Mouse (Mus musculus): ENCODE data around the gene Lats2. TPM values are rescaled to one million over a fixed set of nuclear protein-coding genes. Genes with fewer than 3 reads are reported as not detected.

Lats2 gene
- polyA plus RNA-seq (2016; fragmentation: Nextera tagmentation; extraction: Ambion mirVana) = 6.6 and 7.3 TPM in 2 replicates

- no peaks in the 10 kb centered on the region for H3K9me3 ChIP-seq (replicated peaks)
- H3K36me3 ChIP-seq = no peaks in the 10 kb centered on the region
- H3K27me3 ChIP-seq (replicated peaks) = no peaks in the 10 kb centered on the region; the same call in 1 of the 2 replicates
- 0 out of 2 replicates have a peak within 1 kb of the TSS, but pooled peaks have one; percentile 10 for H3K9ac ChIP-seq
- ATAC-seq = no peak
- peaks cover 46% of the 10 kb centered on the region for H3K4me1 ChIP-seq
- H3K4me3 ChIP-seq = no peak within 1 kb of the TSS
- WGBS (ENCODE audit: insufficient replicate concordance) = 79% methylated on average over 4 of the region's 4 CpGs
- H3K27ac ChIP-seq = no peak within 1 kb of the TSS
- H3K4me2 ChIP-seq = no peak within 1 kb of the TSS
Observed at GRCm38 (mm10) chr14:57758237-57758636, at the start of gene Lats2. Gene Lats2, minus strand, starts transcription at chr14:57758388.

- Histone ChIP-seq H3K27ac (no peak overlapping the region), H3K9ac (no peak overlapping the region), H3K36me3 (peaks cover 88% of the 10 kb centered on the region), H3K4me2 (no peak overlapping the region), H3K27me3 (replicated peaks) (no peaks in the 10 kb centered on the region), H3K4me1 (peaks cover 23% of the 10 kb centered on the region), H3K4me3 (no peak overlapping the region), H3K9me3 (replicated peaks) (no peaks in the 10 kb centered on the region)
- WGBS (ENCODE audit: insufficient replicate concordance) = 78% methylated on average over 4 of the region's 4 CpGs
- no peak for ATAC-seq
Observed at GRCm38 (mm10) chr14:57803731-57804130, 45.5 kb upstream of the Lats2 start.

- peak within 1 kb of the TSS; percentile 80 for H3K4me3 ChIP-seq
- no peaks in the 10 kb centered on the region for H3K27me3 ChIP-seq (replicated peaks)
- peak; percentile 95 for ATAC-seq
- peak within 1 kb of the TSS; percentile 92 for H3K4me2 ChIP-seq
- H3K4me1 ChIP-seq = peaks cover 31% of the 10 kb centered on the region
- no peaks in the 10 kb centered on the region for H3K9me3 ChIP-seq (replicated peaks)
- peak within 1 kb of the TSS; percentile 88 for H3K9ac ChIP-seq
- peak within 1 kb of the TSS; percentile 74 for H3K27ac ChIP-seq
- H3K36me3 ChIP-seq = peaks cover 35% of the 10 kb centered on the region
- WGBS (ENCODE audit: insufficient replicate concordance) = under 1% methylated on average over 99 of the region's 99 CpGs
Observed at GRCm38 (mm10) chr14:57797991-57798931, 40.1 kb upstream of the Lats2 start, which contains the start of gene Sap18. Gene Sap18, plus strand, starts transcription at chr14:57798180.

GRCm38 (mm10) chr14:57797551-57797950 is 39.4 kb upstream of the Lats2 start:
- ATAC-seq = peak; percentile 8
- H3K4me3 ChIP-seq = peak overlapping the region; percentile 80
- peak overlapping the region; percentile 62 for H3K9ac ChIP-seq
- no peaks in the 10 kb centered on the region for H3K27me3 ChIP-seq (replicated peaks)
- H3K9me3 ChIP-seq (replicated peaks) = no peaks in the 10 kb centered on the region
- peak overlapping the region; percentile 74 for H3K27ac ChIP-seq
- H3K36me3 ChIP-seq = peaks cover 28% of the 10 kb centered on the region
- peaks cover 31% of the 10 kb centered on the region for H3K4me1 ChIP-seq
- H3K4me2 ChIP-seq = peak overlapping the region; percentile 92
- WGBS (ENCODE audit: insufficient replicate concordance) = 7% methylated on average over 7 of the region's 7 CpGs

GRCm38 (mm10) chr14:57791171-57791570 is 33.0 kb upstream of the Lats2 start:
- Histone ChIP-seq H3K9ac (no peak overlapping the region), H3K4me1 (no peaks in the 10 kb centered on the region), H3K36me3 (no peaks in the 10 kb centered on the region), H3K27ac (no peak overlapping the region), H3K9me3 (replicated peaks) (no peaks in the 10 kb centered on the region), H3K27me3 (replicated peaks) (no peaks in the 10 kb centered on the region), H3K4me3 (no peak overlapping the region), H3K4me2 (no peak overlapping the region)
- WGBS (ENCODE audit: insufficient replicate concordance) = 67% methylated on average over 4 of the region's 4 CpGs
- ATAC-seq = no peak

- Histone ChIP-seq H3K4me1 (no peaks in the 10 kb centered on the region), H3K4me2 (no peak overlapping the region), H3K36me3 (no peaks in the 10 kb centered on the region), H3K27me3 (replicated peaks) (no peaks in the 10 kb centered on the region; the same call in 1 of the 2 replicates), H3K9ac (no peak overlapping the region), H3K27ac (no peak overlapping the region), H3K4me3 (no peak overlapping the region), H3K9me3 (replicated peaks) (no peaks in the 10 kb centered on the region)
- 78% methylated on average over 9 of the region's 9 CpGs for WGBS (ENCODE audit: insufficient replicate concordance)
- no peak for ATAC-seq
Observed at GRCm38 (mm10) chr14:57789759-57790158, 31.6 kb upstream of the Lats2 start.

GRCm38 (mm10) chr14:57789311-57789710 is 31.1 kb upstream of the Lats2 start:
- ATAC-seq = no peak
- Histone ChIP-seq H3K4me3 (no peak overlapping the region), H3K27ac (no peak overlapping the region), H3K27me3 (replicated peaks) (no peaks in the 10 kb centered on the region; the same call in 1 of the 2 replicates), H3K4me2 (no peak overlapping the region), H3K9me3 (replicated peaks) (no peaks in the 10 kb centered on the region), H3K9ac (no peak overlapping the region), H3K4me1 (no peaks in the 10 kb centered on the region), H3K36me3 (no peaks in the 10 kb centered on the region)
- 78% methylated on average over 2 of the region's 2 CpGs for WGBS (ENCODE audit: insufficient replicate concordance)

GRCm38 (mm10) chr14:57787406-57787805 is 29.2 kb upstream of the Lats2 start:
- ATAC-seq = no peak
- no peak overlapping the region for H3K4me3 ChIP-seq
- H3K9me3 ChIP-seq (replicated peaks) = no peaks in the 10 kb centered on the region
- H3K4me2 ChIP-seq = no peak overlapping the region
- 51% methylated on average over 4 of the region's 4 CpGs for WGBS (ENCODE audit: insufficient replicate concordance)
- H3K27me3 ChIP-seq (replicated peaks) = no peaks in the 10 kb centered on the region; the same call in 1 of the 2 replicates
- H3K4me1 ChIP-seq = no peaks in the 10 kb centered on the region
- no peaks in the 10 kb centered on the region for H3K36me3 ChIP-seq
- no peak overlapping the region for H3K9ac ChIP-seq
- no peak overlapping the region for H3K27ac ChIP-seq

- H3K27ac ChIP-seq = no peak overlapping the region
- WGBS (ENCODE audit: insufficient replicate concordance) = 41% methylated on average over 6 of the region's 6 CpGs
- no peak overlapping the region for H3K4me2 ChIP-seq
- H3K4me3 ChIP-seq = no peak overlapping the region
- no peak for ATAC-seq
- H3K9ac ChIP-seq = no peak overlapping the region
- no peaks in the 10 kb centered on the region for H3K4me1 ChIP-seq
- no peaks in the 10 kb centered on the region for H3K9me3 ChIP-seq (replicated peaks)
- H3K36me3 ChIP-seq = no peaks in the 10 kb centered on the region
- H3K27me3 ChIP-seq (replicated peaks) = no peaks in the 10 kb centered on the region
Observed at GRCm38 (mm10) chr14:57772157-57772815, 14.1 kb upstream of the Lats2 start.

GRCm38 (mm10) chr14:57769102-57769501 is 10.9 kb upstream of the Lats2 start:
- no peak overlapping the region for H3K4me2 ChIP-seq
- no peak overlapping the region for H3K9ac ChIP-seq
- H3K36me3 ChIP-seq = no peaks in the 10 kb centered on the region
- no peak overlapping the region for H3K4me3 ChIP-seq
- WGBS (ENCODE audit: insufficient replicate concordance) = 71% methylated on average over 5 of the region's 5 CpGs
- H3K27me3 ChIP-seq (replicated peaks) = no peaks in the 10 kb centered on the region
- H3K27ac ChIP-seq = no peak overlapping the region
- H3K4me1 ChIP-seq = no peaks in the 10 kb centered on the region
- no peak for ATAC-seq
- no peaks in the 10 kb centered on the region for H3K9me3 ChIP-seq (replicated peaks)

GRCm38 (mm10) chr14:57760447-57761412 is 2.5 kb upstream of the Lats2 start:
- no peak for ATAC-seq
- H3K9ac ChIP-seq = no peak overlapping the region
- 70% methylated on average over 10 of the region's 10 CpGs for WGBS (ENCODE audit: insufficient replicate concordance)
- H3K4me3 ChIP-seq = no peak overlapping the region
- no peak overlapping the region for H3K27ac ChIP-seq
- H3K4me1 ChIP-seq = peaks cover 23% of the 10 kb centered on the region
- H3K27me3 ChIP-seq (replicated peaks) = no peaks in the 10 kb centered on the region; the same call in 1 of the 2 replicates
- H3K9me3 ChIP-seq (replicated peaks) = no peaks in the 10 kb centered on the region
- no peaks in the 10 kb centered on the region for H3K36me3 ChIP-seq
- no peak overlapping the region for H3K4me2 ChIP-seq
